Mouse (Mus musculus) cerebellum, adult 2 months (tissue): Measurements from ENCODE around the gene Ubxn7.

Experiments used
- CTCF ChIP-seq: fragments of 200-500 bp; IDR thresholded peaks from 2 replicates; pipeline ENCODE4 v1.5.1; 2011; ENCODE audit warnings: low read depth, mild to moderate bottlenecking, control low read depth, low read length, moderate library complexity, borderline replicate concordance; ENCODE audit not compliant: insufficient read depth
- POLR2A ChIP-seq: fragments of 200-500 bp; IDR thresholded peaks from 2 replicates; pipeline ENCODE4 v1.6.1; 2011; ENCODE audit warnings: low read length, control low read depth, borderline replicate concordance; ENCODE audit not compliant: insufficient read depth

DNA sequence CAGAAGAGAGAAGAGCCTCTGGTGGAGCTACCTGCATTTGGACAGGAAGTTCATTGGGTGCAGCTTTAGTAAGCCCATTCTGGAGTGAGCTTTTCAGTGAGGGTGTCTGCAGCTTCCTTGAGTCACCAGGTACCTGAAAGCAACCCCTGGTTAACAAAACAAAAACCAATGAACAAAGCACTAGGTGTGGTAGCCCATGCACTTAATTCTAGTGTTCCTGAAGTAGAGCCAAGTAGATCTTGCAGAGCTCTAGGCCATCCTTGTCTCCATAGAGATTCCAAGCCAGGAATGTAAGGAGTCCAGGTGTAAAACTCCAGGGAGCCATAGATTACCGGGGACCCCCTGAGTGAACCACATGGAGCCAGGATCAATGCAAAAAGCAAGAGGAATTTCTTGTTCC lies 29.0 kb upstream of the Ubxn7 start:
- TF ChIP-seq CTCF (no peak), POLR2A (no peak)
